Mouse (Mus musculus) heart, adult 8-10 months (tissue): Measurements from ENCODE around the gene Ltbp3. TPM values are rescaled to one million over a fixed set of nuclear protein-coding genes. Genes with fewer than 3 reads are reported as not detected.
A peak's percentile ranks its signal among the peaks of the same experiment; 100 is the strongest.

Source experiments
- DNase-seq: peaks from one replicate; pipeline ENCODE4 v3.0.0; 2022; ENCODE audit warnings: low spot score
- total RNA-seq, 4 experiments: library from RNA; stranded (reverse); gene quantifications; 2 replicates each; pipeline ENCODE4 v1.2.4; 2022

Gene Ltbp3
- 10 to 100 TPM; 28.2 to 33.1 (median 31.7) TPM for total RNA-seq

- DNase-seq: peak; percentile 60
Observed at GRCm38 (mm10) chr19:5740320-5741317, at the start of gene Ltbp3. Ltbp3 (plus strand) TSS chr19:5740904.

- DNase-seq: no peak
Observed at GRCm38 (mm10) chr19:5691601-5692000, 49.1 kb upstream of the Ltbp3 start.

DNA sequence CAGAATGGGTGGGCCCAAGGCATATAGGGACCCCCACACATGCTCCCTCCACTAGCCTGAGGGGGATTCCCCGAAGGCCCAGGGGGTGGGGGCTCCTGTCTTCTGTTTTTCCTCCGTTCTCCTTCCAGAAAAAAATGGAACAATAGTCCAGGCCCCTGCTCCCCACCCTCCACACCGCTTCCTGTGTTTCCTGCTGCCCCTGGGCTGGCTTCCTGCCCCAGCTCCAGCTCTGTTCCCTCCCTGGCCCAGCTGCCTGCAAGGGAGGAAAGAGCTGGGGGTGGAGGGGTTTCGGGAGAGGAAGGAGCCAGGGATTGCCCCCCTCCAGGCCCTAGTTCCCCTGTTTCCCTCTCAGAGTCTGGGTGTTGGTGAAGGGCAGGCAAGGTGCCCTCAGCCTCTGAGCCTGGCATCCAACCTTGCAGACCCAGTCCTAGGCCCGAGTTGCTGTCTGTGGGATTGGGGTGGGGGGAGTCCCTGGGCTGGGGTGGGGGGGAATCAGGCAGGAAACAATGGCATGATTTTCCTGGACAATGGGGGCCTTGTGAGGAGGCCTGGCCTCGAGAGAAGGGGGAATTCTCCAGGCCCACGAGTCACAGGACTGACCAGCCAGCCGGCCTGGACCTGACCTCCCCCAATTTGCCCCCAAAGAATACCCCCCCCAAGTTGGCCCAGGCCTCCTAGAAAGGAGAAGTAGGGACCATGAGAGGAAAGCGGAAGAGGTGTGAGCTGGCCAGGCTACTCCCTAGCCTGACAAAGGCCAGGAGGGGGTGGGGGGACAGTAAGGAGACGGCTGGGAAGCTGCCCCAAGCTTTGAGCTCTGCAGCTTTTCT, 48.4 kb upstream of the Ltbp3 start:
- peak; percentile 87 for DNase-seq

- DNase-seq: no peak
Observed at GRCm38 (mm10) chr19:5692913-5693396, 47.7 kb upstream of the Ltbp3 start.

GRCm38 (mm10) chr19:5693801-5694200, 46.9 kb upstream of the Ltbp3 start:
- DNase-seq: no peak

GRCm38 (mm10) chr19:5695849-5696462, 44.7 kb upstream of the Ltbp3 start:
- DNase-seq: no peak

- no peak for DNase-seq
Observed at GRCm38 (mm10) chr19:5704163-5704800, 36.4 kb upstream of the Ltbp3 start, which contains the start of gene Kcnk7. Kcnk7 (plus strand) TSS chr19:5704367.

DNA sequence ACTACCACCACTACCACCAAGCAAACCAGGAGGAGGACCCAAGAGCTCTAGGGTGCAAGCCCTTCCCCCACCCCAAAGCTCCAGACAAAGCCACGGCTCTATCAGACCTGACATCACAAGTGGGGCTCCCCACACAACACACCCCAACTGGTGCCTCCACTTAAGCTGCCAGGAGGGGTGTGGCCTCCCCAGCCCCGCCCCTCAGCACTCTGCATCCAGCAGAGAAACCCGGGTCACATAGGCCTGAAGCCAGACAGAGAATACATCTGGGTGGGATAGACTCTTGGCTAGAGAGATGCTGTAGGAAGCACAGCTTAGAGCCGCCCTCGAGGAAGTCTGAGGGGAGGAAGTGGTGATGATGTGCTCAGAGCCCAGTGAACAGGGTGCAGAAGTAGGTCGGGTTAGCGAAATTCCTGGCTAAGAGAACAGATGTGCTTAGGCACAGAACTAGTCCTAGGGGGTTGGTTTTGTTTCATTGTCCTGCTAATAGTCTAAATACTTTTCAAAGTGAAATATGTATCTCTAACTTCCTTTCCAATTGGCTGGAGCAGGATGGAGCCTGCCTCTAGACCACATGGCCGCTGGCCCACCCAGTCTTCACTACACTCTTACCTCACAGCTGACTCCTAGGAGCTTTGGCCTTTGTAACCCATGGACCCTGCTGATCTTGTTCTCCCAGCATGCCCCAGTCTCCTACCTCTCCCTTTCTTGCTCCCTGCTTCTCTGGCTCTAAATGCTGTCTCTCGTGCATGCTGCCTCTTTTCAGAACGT, 35.7 kb upstream of the Ltbp3 start:
- no peak for DNase-seq

GRCm38 (mm10) chr19:5710068-5710467, 30.6 kb upstream of the Ltbp3 start:
- no peak for DNase-seq

GRCm38 (mm10) chr19:5710581-5710980, 30.1 kb upstream of the Ltbp3 start:
- DNase-seq: no peak

DNA sequence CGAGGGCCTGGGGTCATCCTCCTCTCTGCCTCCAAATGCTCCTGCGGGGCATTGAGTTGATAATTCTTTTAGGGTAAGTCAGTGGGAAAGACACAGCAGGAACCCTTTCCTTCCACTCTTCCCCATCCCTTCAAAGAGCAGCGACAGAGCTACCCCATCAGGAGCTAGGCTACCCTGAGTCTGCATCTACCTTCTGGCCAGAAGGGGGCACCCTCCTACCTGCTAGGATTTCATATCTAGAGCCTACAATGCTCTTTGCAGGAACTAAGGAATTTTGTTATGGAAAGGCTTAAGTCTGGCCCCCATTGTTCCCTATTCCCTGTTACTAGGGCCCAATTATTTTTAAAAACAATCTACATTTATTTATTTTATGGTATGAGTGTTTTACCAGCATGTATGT, 29.5 kb upstream of the Ltbp3 start:
- peak; percentile 67 for DNase-seq

- no peak for DNase-seq
Observed at GRCm38 (mm10) chr19:5711907-5712460, 28.7 kb upstream of the Ltbp3 start.

- DNase-seq: no peak
Observed at GRCm38 (mm10) chr19:5713255-5713654, 27.4 kb upstream of the Ltbp3 start.

GRCm38 (mm10) chr19:5713730-5714129, 27.0 kb upstream of the Ltbp3 start:
- peak; percentile 84 for DNase-seq

DNA sequence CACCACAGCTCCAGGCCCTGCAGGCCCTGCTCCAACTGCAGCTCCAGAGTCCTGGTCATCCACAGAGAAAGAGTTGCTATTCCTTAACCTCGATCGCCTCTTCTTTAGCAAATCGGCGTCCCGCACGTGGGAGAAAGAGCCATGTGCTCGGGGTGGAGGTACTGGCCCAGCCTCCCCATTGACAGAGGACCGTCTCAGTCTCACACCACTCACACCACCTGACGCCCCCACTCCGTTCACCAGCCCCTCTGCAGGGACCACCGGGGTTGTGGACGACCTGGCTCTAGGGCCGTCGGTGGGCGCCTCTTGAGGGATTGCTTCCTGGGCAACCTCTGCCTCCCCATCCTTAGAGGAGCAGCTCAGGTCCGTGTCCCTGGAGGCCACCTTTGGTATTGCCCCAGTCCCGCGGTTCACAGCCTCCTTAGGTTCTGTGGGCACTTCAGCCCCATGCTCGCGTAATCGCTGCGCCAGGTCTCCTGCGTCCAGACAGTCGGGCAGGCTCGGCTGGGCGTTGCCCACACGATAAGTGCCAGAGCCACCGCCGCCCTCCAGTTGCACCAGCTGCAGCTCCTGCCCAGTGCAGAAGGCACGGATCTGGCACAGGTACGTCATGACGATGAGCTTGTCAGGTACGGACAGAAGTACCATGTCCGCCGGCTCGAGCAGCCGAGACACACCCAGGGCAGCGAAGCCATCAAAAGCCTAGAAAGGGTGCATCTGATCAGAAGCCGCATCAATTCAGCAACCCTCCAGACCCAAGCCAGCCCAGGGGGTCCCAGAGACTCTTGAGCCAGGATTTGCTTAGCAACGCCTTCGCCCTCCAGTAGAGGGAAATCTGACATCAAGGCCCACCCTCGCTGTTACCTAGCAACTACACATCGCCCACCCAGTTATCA, 24.7 kb upstream of the Ltbp3 start:
- DNase-seq: no peak

DNA sequence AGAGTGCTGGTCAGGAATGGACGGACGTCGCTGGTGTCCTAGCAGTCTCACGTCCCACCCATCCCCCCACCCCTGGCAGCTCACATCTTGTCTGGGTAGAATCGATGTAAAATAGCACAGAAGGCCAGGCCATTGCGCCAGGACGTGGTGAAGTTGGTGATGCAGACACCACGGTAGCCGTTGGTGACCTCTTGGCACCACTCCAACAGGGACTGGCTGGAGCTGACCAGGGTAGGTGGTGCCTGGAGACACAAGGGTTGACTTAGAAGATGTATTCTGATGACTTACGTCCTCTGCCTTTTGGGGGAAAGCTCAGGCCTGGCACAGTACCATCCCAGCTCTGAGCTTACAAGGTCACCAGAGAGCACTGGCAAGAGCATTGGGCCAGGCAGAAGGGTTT, 23.7 kb upstream of the Ltbp3 start:
- DNase-seq: no peak

DNA sequence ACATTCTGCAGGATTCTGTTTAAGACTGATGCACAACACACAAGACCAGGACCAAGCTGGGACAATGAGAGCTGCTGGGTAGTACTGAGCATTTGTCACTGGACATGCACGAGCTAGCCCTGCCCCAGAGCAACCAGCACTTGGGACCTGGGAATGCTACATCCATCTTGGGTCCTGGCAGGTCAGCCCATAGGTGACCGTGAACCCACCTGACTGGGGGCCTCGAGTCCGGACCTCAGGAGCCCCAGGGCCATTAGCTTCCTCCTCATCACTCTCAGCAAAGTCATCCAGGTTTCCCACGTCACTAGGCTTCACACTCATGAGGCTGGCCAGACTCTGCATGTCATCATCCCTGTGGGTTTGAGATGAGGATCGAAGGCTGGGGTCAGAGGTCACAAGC, 19.5 kb upstream of the Ltbp3 start:
- no peak for DNase-seq

- no peak for DNase-seq
Observed at GRCm38 (mm10) chr19:5722848-5723425, 17.8 kb upstream of the Ltbp3 start.
